Mouse (Mus musculus): Measurements from ENCODE around the gene Plg.

The Plg gene

GRCm38 (mm10) chr17:12371310-12371925 lies 7.0 kb upstream of the Plg start:
- TF ChIP-seq GATA4 (IDR thresholded peaks at IDR 0.05; ENCODE audit: insufficient replicate concordance, low read length), result no peak

GRCm38 (mm10) chr17:12372021-12372420 lies 6.4 kb upstream of the Plg start:
- no peak for TF ChIP-seq GATA4 (IDR thresholded peaks at IDR 0.05; ENCODE audit: insufficient replicate concordance, low read length)

DNA sequence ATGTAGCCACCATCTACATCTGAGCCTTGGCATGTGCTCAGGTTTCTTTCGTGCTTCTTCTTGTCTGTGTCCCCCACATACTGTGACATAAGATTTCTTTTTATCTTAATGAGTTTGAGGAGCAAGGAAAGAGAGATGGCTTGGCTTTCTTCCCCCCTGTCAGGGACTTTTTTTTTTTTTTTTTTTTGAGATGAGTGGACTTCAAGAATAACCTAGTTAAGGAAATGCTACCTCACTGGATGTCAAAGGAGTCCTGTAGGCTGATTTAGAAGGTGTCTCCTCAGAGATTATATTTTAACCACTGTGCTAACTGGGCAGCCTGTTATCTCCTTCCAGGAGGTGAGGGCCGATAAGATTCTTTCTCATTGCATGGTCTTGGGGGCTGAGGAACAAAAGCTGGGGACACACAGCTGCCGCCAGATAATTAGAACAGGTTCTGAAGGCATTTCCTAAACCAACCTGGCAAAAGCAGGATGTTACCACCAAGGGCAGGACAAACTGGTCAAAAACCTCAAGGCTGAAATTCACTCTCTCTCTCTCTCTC lies 4.7 kb upstream of the Plg start:
- no peak for TF ChIP-seq GATA4 (IDR thresholded peaks at IDR 0.05; ENCODE audit: insufficient replicate concordance, low read length)

DNA sequence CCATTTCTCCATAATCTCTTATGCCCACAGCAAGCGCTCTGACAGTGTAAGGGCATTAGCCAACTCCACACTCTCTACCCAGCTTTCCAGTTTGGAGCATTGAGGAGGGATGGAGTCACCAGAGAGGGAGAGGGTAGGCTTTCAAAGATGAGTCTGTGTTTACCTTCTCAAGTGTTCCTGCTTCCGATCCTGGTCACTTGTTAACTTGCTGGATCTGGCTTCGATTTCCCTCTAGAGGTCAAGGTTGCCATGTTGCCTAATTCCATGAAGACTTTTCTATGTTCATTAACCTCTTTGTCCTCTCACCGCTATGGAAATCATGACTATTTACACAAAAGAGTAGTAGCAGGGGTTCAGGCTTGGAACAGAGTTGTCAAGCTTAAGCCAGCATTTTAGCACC lies 1.9 kb downstream of the Plg start:
- no peak for TF ChIP-seq GATA4 (IDR thresholded peaks at IDR 0.05; ENCODE audit: insufficient replicate concordance, low read length)

DNA sequence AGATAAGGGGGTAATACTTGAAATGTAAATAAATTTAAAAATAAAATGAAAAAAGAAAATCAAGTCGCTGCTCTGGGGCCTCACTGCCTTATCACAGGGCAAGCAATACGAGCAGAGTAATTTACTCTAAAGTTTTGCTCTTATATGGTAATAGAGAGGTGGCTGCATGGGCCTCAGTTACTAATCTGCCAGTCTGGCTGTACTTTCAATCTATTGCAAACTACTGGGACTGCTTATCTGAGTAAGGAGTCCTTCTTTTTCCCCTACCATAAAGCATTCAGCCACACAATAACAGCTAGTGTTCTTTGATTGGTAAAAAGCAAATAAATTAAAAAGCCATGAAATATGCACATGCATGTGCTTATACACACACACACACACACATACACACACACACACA lies 3.2 kb downstream of the Plg start:
- TF ChIP-seq GATA4 (IDR thresholded peaks at IDR 0.05; ENCODE audit: insufficient replicate concordance, low read length), result no peak

DNA sequence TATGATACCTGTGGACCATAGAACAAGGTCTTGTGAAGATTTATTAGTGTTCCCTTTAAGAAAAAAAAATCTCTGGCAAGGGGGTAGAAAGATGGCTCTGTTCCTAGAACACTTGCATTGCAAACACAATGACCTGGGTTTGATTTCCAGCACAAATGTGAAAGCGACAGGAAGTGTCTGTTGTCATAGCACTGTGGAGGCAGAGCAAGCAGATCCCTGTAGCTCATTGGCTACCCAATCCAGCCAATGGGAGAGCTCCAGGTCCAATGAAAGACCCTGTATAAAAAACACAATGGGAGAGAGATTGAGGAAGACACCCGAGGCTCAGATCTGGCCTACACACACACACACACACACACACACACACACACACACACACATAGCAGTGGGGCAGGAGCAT lies 4.1 kb downstream of the Plg start:
- TF ChIP-seq GATA4 (IDR thresholded peaks at IDR 0.05; ENCODE audit: insufficient replicate concordance, low read length), result no peak

DNA sequence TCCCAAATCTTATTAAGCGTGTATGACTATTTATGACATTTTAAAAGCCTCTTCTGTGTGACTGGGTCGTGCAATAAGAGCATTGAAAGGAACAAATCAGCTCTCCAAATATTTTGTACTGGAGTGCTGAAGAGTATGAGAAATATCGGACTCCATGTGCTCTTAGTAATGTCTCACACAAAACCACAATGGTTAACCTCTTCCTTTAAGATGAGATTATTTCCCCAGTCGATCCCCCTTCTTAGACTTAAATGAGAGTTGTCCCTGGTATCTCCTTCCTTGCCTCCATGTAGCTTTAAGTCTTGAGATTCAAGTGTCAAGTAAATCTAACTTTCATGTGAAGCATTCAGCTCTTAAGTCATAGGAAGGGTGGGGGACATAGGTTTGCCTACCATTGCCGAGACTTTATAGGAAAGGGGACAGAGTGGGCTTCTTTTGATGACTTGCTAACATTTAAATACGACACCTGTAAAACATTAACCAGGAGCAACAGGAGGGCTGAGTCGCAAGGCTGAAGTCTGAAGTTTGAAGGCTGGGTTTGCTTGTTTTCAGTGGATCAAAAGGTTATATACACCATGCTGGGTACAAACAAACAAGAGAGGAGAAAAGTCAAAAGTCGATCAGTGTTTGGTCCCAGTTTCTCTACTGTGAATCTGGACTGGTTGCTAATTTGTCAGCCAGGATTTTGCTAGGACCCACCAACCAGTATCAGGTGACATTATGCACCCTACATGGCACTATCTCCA lies 6.8 kb downstream of the Plg start:
- TF ChIP-seq GATA4 (IDR thresholded peaks at IDR 0.05; ENCODE audit: insufficient replicate concordance, low read length), result no peak

- no peak for TF ChIP-seq GATA4 (IDR thresholded peaks at IDR 0.05; ENCODE audit: insufficient replicate concordance, low read length)
Measured at GRCm38 (mm10) chr17:12387781-12388180, 9.4 kb downstream of the Plg start.

DNA sequence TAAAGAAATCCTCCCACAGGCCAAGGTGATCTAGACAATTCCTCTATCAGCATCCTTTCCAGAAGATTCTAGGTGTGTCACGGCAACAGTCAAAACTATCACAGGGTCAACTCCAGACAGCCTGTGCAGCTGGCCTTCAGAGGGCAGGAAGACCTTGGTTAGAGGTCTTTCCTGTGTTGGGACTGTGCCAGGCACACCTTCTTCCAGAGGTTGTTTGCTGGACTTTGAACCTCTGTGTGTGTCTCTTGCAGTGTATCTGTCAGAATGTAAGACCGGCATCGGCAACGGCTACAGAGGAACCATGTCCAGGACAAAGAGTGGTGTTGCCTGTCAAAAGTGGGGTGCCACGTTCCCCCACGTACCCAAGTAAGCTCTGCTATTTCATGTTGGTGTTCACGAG lies 9.8 kb downstream of the Plg start:
- no peak for TF ChIP-seq GATA4 (IDR thresholded peaks at IDR 0.05; ENCODE audit: insufficient replicate concordance, low read length)

DNA sequence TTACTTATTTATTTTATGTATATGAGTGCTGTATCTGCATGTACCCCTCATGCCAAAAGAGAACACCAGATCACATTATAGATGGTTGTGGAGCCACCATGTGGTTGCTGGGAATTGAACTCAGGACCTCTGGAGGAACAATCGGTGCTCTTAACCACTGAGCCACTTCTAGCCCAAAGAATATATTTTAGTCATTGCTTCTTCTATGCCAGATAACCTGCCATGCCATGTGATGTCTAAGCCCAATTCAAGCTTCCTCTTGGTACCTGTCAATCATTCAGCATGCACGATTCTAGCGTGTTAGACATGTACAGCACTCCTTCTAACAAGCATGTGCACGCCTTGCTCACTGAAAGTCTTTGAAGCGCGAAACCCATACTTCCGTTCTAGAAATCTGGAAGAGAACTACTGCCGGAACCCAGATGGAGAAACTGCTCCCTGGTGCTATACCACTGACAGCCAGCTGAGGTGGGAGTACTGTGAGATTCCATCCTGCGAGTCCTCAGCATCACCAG lies 17.8 kb downstream of the Plg start:
- TF ChIP-seq GATA4 (IDR thresholded peaks at IDR 0.05; ENCODE audit: insufficient replicate concordance, low read length), result no peak

DNA sequence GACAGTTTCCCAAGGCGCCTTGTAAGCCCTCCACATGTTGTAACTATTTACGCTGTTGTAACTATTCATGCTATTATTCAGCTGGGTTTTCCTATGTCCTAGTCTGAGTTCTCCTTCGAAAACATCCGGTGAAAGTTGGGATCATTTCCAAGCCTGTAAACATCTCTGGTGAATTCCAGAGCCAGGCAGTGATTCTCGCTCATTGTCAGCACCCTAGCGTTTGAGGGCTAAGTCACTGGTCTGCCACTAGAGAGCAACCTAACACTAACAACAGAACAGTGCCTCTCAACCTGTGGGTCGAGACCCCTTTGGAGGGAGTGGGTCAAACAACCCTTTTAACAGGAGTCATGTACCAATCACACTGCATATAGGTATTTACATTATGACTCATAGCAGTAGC lies 25.0 kb downstream of the Plg start:
- no peak for TF ChIP-seq GATA4 (IDR thresholded peaks at IDR 0.05; ENCODE audit: insufficient replicate concordance, low read length)

DNA sequence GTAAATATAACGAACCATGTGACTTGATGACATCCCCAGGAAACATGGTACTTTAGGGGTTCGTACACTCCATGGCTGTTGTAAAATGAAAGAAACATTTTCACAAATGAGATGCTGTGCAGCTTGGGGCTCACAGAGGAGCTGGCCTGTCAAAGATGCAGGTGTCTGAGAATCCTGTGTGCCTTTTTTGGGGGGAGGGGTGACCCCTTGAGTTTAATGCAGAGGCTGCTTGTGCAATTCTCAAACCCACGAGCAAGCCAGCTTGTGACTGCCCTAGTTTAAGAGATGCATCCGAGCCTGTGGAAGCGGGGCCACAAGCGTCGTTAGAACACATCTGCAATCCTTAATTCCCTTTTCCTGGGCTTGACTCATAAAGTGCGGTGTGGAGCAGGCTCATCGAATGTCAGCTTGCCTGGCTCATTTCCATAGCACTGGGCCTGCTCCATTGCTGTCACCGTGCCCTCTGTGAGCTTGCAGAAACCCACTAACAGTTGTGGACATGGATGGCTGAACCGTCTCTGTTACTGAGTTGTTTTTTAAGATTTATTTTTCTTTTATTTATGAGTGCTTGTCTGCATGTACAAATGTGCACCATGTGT lies 31.0 kb downstream of the Plg start:
- no peak for TF ChIP-seq GATA4 (IDR thresholded peaks at IDR 0.05; ENCODE audit: insufficient replicate concordance, low read length)

- TF ChIP-seq GATA4 (IDR thresholded peaks at IDR 0.05; ENCODE audit: insufficient replicate concordance, low read length), result no peak
Measured at GRCm38 (mm10) chr17:12412181-12412890, 33.9 kb downstream of the Plg start.

DNA sequence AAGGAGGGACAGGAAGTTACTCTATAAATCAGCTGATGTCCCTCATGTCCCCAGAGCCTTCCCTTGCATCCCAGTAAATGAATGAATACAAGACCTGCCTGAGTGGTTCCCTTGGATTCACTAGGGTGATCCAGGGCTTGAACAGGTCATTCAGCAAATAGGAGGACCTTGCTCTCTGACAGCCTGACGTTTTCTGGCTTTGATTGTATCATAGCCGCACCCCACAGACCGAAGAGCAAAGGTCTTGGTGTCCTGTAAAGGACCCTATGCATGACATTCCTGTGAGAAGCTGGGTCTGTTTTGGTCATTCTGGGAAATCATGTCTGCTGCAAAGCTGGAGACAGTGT lies 34.5 kb downstream of the Plg start:
- TF ChIP-seq GATA4 (IDR thresholded peaks at IDR 0.05; ENCODE audit: insufficient replicate concordance, low read length), result no peak

GRCm38 (mm10) chr17:12415031-12415735 lies 36.8 kb downstream of the Plg start:
- no peak for TF ChIP-seq GATA4 (IDR thresholded peaks at IDR 0.05; ENCODE audit: insufficient replicate concordance, low read length)
